Mouse (Mus musculus) neural tube, embryonic 15.5 days (tissue): ENCODE data around the gene Tcstv1. TPM values are rescaled to one million over a fixed set of nuclear protein-coding genes. Genes with fewer than 3 reads are reported as not detected.
"Not testable (repeated sequence)": the region's sequence is repeated elsewhere in the genome, so short reads cannot be mapped to it uniquely, and the experiment has no call there.

Experiments used
- ATAC-seq: fragments of 200-750 bp; cut with Nextera tagmentation; 2 replicates; pipeline ENCODE4 v1.8.0; 2017; ENCODE audit warnings: mild to moderate bottlenecking, moderate TSS enrichment, moderate library complexity; ENCODE audit not compliant: low FRiP score
- H3K27ac ChIP-seq: fragments of 300-500 bp; sonication (generic); replicated peaks from 2 replicates; pipeline ENCODE4 v1.5.1; 2015; ENCODE audit warnings: mild to moderate bottlenecking, inconsistent platforms
- H3K27me3 ChIP-seq: fragments of 300-500 bp; sonication (generic); replicated peaks from 2 replicates; pipeline ENCODE4 v1.6.1; 2015; ENCODE audit warnings: inconsistent platforms
- H3K36me3 ChIP-seq: fragments of 300-500 bp; sonication (generic); 2 replicates; pipeline ENCODE4 v1.6.1; 2015; ENCODE audit warnings: inconsistent platforms
- H3K4me1 ChIP-seq: fragments of 300-500 bp; sonication (generic); 2 replicates; pipeline ENCODE4 v1.6.1; 2015; ENCODE audit warnings: inconsistent platforms
- H3K4me2 ChIP-seq: fragments of 300-500 bp; sonication (generic); 2 replicates; pipeline ENCODE4 v1.6.1; 2015; ENCODE audit warnings: inconsistent platforms, mild to moderate bottlenecking, moderate library complexity
- H3K4me3 ChIP-seq: fragments of 300-500 bp; sonication (generic); replicated peaks from 2 replicates; pipeline ENCODE4 v1.5.1; 2015; ENCODE audit warnings: mild to moderate bottlenecking, inconsistent platforms
- H3K9ac ChIP-seq: fragments of 300-500 bp; sonication (generic); replicated peaks from 2 replicates; pipeline ENCODE4 v1.6.1; 2015; ENCODE audit warnings: mild to moderate bottlenecking, inconsistent platforms
- H3K9me3 ChIP-seq: fragments of 300-500 bp; sonication (generic); replicated peaks from 2 replicates; pipeline ENCODE4 v1.6.1; 2016; ENCODE audit warnings: inconsistent platforms
- WGBS: fragments of 180-500 bp; shearing (Covaris S2); methylation state at CpG from one replicate; pipeline ENCODE4 v1.1.7; 2015; ENCODE audit warnings: mixed read lengths; 5-methylcytosine and 5-hydroxymethylcytosine counted together
- polyA plus RNA-seq: library from polyadenylated mRNA; unstranded; fragments of >200 nt; fragmentation: Nextera tagmentation; extraction: Ambion mirVana; gene quantifications from 2 replicates; pipeline ENCODE4 v1.2.1, GENCODE M21; 2015

The Tcstv1 gene
- not detected in 2 replicates for polyA plus RNA-seq

- 89% methylated on average over 3 of the region's 3 CpGs for WGBS
Measured at GRCm38 (mm10) chr13:119894685-119895084, at the start of gene Tcstv1. Gene Tcstv1 (minus strand): TSS chr13:119894785.

GRCm38 (mm10) chr13:119929172-119929571 is 34.6 kb upstream of the Tcstv1 start, which contains the start of gene Gm21761:
Gene Gm21761 (minus strand): TSS chr13:119929272.
- not testable (repeated sequence) for ATAC-seq, H3K4me3 ChIP-seq, H3K9ac ChIP-seq, H3K27ac ChIP-seq, H3K4me1 ChIP-seq, H3K36me3 ChIP-seq, H3K9me3 ChIP-seq, H3K4me2 ChIP-seq, H3K27me3 ChIP-seq
- 83% methylated on average over 2 of the region's 5 CpGs for WGBS

More at GRCm38 (mm10) chr13:119894685-119895084, at the start of gene Tcstv1:
- H3K4me1 ChIP-seq, ATAC-seq, H3K4me2 ChIP-seq, H3K9ac ChIP-seq, H3K4me3 ChIP-seq, H3K9me3 ChIP-seq, H3K27me3 ChIP-seq, H3K36me3 ChIP-seq, H3K27ac ChIP-seq: not testable (repeated sequence)

- not testable (repeated sequence) for H3K4me1 ChIP-seq, H3K9me3 ChIP-seq, H3K4me2 ChIP-seq, H3K27me3 ChIP-seq, H3K36me3 ChIP-seq, ATAC-seq, H3K4me3 ChIP-seq, H3K27ac ChIP-seq, H3K9ac ChIP-seq
- WGBS = 94% methylated on average over 3 of the region's 3 CpGs
Measured at GRCm38 (mm10) chr13:119924597-119925340, 30.2 kb upstream of the Tcstv1 start.

- H3K9me3 ChIP-seq, ATAC-seq, H3K4me2 ChIP-seq, H3K9ac ChIP-seq, H3K27ac ChIP-seq, H3K4me3 ChIP-seq, H3K27me3 ChIP-seq, H3K4me1 ChIP-seq, H3K36me3 ChIP-seq: not testable (repeated sequence)
- WGBS = 79% methylated on average over 4 of the region's 5 CpGs
Measured at GRCm38 (mm10) chr13:119916966-119917722, 22.6 kb upstream of the Tcstv1 start.

GRCm38 (mm10) chr13:119916449-119916848 is 21.9 kb upstream of the Tcstv1 start:
- ATAC-seq, H3K9me3 ChIP-seq, H3K4me3 ChIP-seq, H3K36me3 ChIP-seq, H3K4me1 ChIP-seq, H3K27me3 ChIP-seq, H3K4me2 ChIP-seq, H3K27ac ChIP-seq, H3K9ac ChIP-seq: not testable (repeated sequence)
- WGBS = 66% methylated on average over 2 of the region's 2 CpGs

- not testable (repeated sequence) for H3K27ac ChIP-seq, H3K9me3 ChIP-seq, ATAC-seq, H3K9ac ChIP-seq, H3K27me3 ChIP-seq, H3K36me3 ChIP-seq, H3K4me3 ChIP-seq, H3K4me2 ChIP-seq, H3K4me1 ChIP-seq
- WGBS = 54% methylated on average over 5 of the region's 5 CpGs
Measured at GRCm38 (mm10) chr13:119898549-119898948, 4.0 kb upstream of the Tcstv1 start.

GRCm38 (mm10) chr13:119886896-119887295 is 7.7 kb downstream of the Tcstv1 start:
- not testable (repeated sequence) for ATAC-seq, H3K4me2 ChIP-seq, H3K4me3 ChIP-seq, H3K4me1 ChIP-seq, H3K9me3 ChIP-seq, H3K36me3 ChIP-seq, H3K9ac ChIP-seq, H3K27me3 ChIP-seq, H3K27ac ChIP-seq
- 37% methylated on average over 4 of the region's 4 CpGs for WGBS

- H3K4me1 ChIP-seq, H3K9me3 ChIP-seq, H3K9ac ChIP-seq, H3K36me3 ChIP-seq, H3K4me2 ChIP-seq, ATAC-seq, H3K4me3 ChIP-seq, H3K27me3 ChIP-seq, H3K27ac ChIP-seq: not testable (repeated sequence)
- WGBS = 88% methylated on average over 6 of the region's 7 CpGs
Measured at GRCm38 (mm10) chr13:119864395-119864999, 30.1 kb downstream of the Tcstv1 start.

GRCm38 (mm10) chr13:119862399-119862798 is 32.2 kb downstream of the Tcstv1 start:
- ATAC-seq, H3K4me2 ChIP-seq, H3K27me3 ChIP-seq, H3K4me3 ChIP-seq, H3K27ac ChIP-seq, H3K9ac ChIP-seq, H3K36me3 ChIP-seq, H3K4me1 ChIP-seq, H3K9me3 ChIP-seq: not testable (repeated sequence)
- no CpG with 5 or more reads among the region's 6 CpGs for WGBS

Other genes with a start within 250 kb of the Tcstv1 start
- gene Hmgcs1, start 204.4 kb downstream of the Tcstv1 start, polyA plus RNA-seq = 443 and 497 TPM in 2 replicates
- gene Nim1k, start 138.9 kb downstream of the Tcstv1 start, polyA plus RNA-seq = 5.1 and 6.1 TPM in 2 replicates
- 30.0 and 33.4 TPM in 2 replicates for gene Zfp131, start 103.9 kb downstream of the Tcstv1 start, polyA plus RNA-seq
- not detected in 2 replicates for gene AF067063, start 64.6 kb downstream of the Tcstv1 start, polyA plus RNA-seq
- gene D13Ertd608e, start 58.8 kb downstream of the Tcstv1 start, polyA plus RNA-seq = not detected in 2 replicates
- not detected in 2 replicates for gene Gm21761, start 34.5 kb upstream of the Tcstv1 start, polyA plus RNA-seq
- not detected in 2 replicates for gene B020031M17Rik, start 56.0 kb upstream of the Tcstv1 start, polyA plus RNA-seq
- gene Gm36079, start 132.2 kb upstream of the Tcstv1 start, polyA plus RNA-seq = not detected in 2 replicates
- not detected in 2 replicates for gene Gm21188, start 157.4 kb upstream of the Tcstv1 start, polyA plus RNA-seq
- gene Gm20767, start 245.5 kb upstream of the Tcstv1 start, polyA plus RNA-seq = not detected in 2 replicates